Mouse (Mus musculus): ENCODE data around the gene Msrb3. TPM values are rescaled to one million over a fixed set of nuclear protein-coding genes. Genes with fewer than 3 reads are reported as not detected.

The Msrb3 gene
- polyA plus RNA-seq, 1 experiment from 2014 or later = 41.0 TPM

- H3K9me3 ChIP-seq (ENCODE audit: control insufficient read depth, low read length) = no peaks in the 10 kb centered on the region
- H3K9ac ChIP-seq (ENCODE audit: low read length) = peak overlapping the region; percentile 59
- H3K4me3 ChIP-seq (ENCODE audit: control insufficient read depth in 1 of 2, insufficient read depth in 1 of 2, low read depth in 1 of 2, low read length in 2 of 2) = peak overlapping the region; percentile 31 to 41
- H3K4me1 ChIP-seq (ENCODE audit: control insufficient read depth in 2 of 2, insufficient read depth in 2 of 2, low read length in 2 of 2) = peaks cover 9% of the 10 kb centered on the region in 2 experiments; a peak in 3 of 4 replicates
- H3K36me3 ChIP-seq (ENCODE audit: control insufficient read depth, insufficient read depth, low read length) = no peaks in the 10 kb centered on the region
- ATAC-seq (ENCODE audit: insufficient number of reproducible peaks, insufficient read depth, low FRiP score, low read depth) = peak; percentile 74
- H3K27ac ChIP-seq (replicated peaks in 1 of 2; ENCODE audit: control insufficient read depth in 1 of 2, insufficient read depth in 1 of 2, low read depth in 2 of 2, low read length in 2 of 2) = peak overlapping the region; percentile 58 to 71; a peak in 3 of 4 replicates
- H3K27me3 ChIP-seq (ENCODE audit: control insufficient read depth, insufficient read depth, low read length) = no peaks in the 10 kb centered on the region
- WGBS = 9% methylated on average over 18 of the region's 18 CpGs
- H3K4me2 ChIP-seq (ENCODE audit: low read length) = peak overlapping the region; percentile 70
These were observed 153.6 kb downstream of the Msrb3 start for GRCm38 (mm10) chr10:120745138-120745856.

- Histone ChIP-seq H3K27ac (replicated peaks in 1 of 2; ENCODE audit: control insufficient read depth in 1 of 2, insufficient read depth in 1 of 2, low read depth in 2 of 2, low read length in 2 of 2) (peak overlapping the region; percentile 58 to 71; a peak in 3 of 4 replicates), H3K27me3 (ENCODE audit: control insufficient read depth, insufficient read depth, low read length) (no peaks in the 10 kb centered on the region), H3K4me2 (ENCODE audit: low read length) (peak overlapping the region; percentile 70), H3K4me3 (ENCODE audit: control insufficient read depth in 1 of 2, insufficient read depth in 1 of 2, low read depth in 1 of 2, low read length in 2 of 2) (peak overlapping the region; percentile 31 to 41), H3K36me3 (ENCODE audit: control insufficient read depth, insufficient read depth, low read length) (no peaks in the 10 kb centered on the region), H3K9me3 (ENCODE audit: control insufficient read depth, low read length) (no peaks in the 10 kb centered on the region), H3K9ac (ENCODE audit: low read length) (peak overlapping the region; percentile 59), H3K4me1 (ENCODE audit: control insufficient read depth in 2 of 2, insufficient read depth in 2 of 2, low read length in 2 of 2) (peaks cover 9% of the 10 kb centered on the region in 2 experiments; a peak in 3 of 4 replicates)
- 12% methylated on average over 15 of the region's 15 CpGs for WGBS
- ATAC-seq (ENCODE audit: insufficient number of reproducible peaks, insufficient read depth, low FRiP score, low read depth) = no peak
These were observed 154.3 kb downstream of the Msrb3 start for GRCm38 (mm10) chr10:120744441-120745137.

- WGBS = 28% methylated on average over 14 of the region's 14 CpGs
- no peak for ATAC-seq (ENCODE audit: insufficient number of reproducible peaks, insufficient read depth, low FRiP score, low read depth)
- no peaks in the 10 kb centered on the region for H3K36me3 ChIP-seq (ENCODE audit: control insufficient read depth, insufficient read depth, low read length)
These were observed 162.3 kb downstream of the Msrb3 start for GRCm38 (mm10) chr10:120736508-120737069.

GRCm38 (mm10) chr10:120735722-120736507 lies 163.0 kb downstream of the Msrb3 start:
- WGBS = 9% methylated on average over 25 of the region's 25 CpGs
- Histone ChIP-seq H3K4me1 (ENCODE audit: control insufficient read depth in 2 of 2, insufficient read depth in 2 of 2, low read length in 2 of 2) (peaks cover 5 to 10% of the 10 kb centered on the region in 2 experiments; a peak in 2 of 4 replicates), H3K4me3 (ENCODE audit: control insufficient read depth in 1 of 2, insufficient read depth in 1 of 2, low read depth in 1 of 2, low read length in 2 of 2) (peak overlapping the region; percentile 33 to 35), H3K36me3 (ENCODE audit: control insufficient read depth, insufficient read depth, low read length) (no peaks in the 10 kb centered on the region), H3K4me2 (ENCODE audit: low read length) (peak overlapping the region; percentile 75), H3K27me3 (ENCODE audit: control insufficient read depth, insufficient read depth, low read length) (no peaks in the 10 kb centered on the region), H3K27ac (replicated peaks in 1 of 2; ENCODE audit: control insufficient read depth in 1 of 2, insufficient read depth in 1 of 2, low read depth in 2 of 2, low read length in 2 of 2) (no peak overlapping the region), H3K9ac (ENCODE audit: low read length) (peak overlapping the region; percentile 42), H3K9me3 (ENCODE audit: control insufficient read depth, low read length) (no peaks in the 10 kb centered on the region)
- no peak for ATAC-seq (ENCODE audit: insufficient number of reproducible peaks, insufficient read depth, low FRiP score, low read depth)

More at GRCm38 (mm10) chr10:120736508-120737069, 162.3 kb downstream of the Msrb3 start:
- no peaks in the 10 kb centered on the region for H3K27me3 ChIP-seq (ENCODE audit: control insufficient read depth, insufficient read depth, low read length)
- H3K4me1 ChIP-seq (ENCODE audit: control insufficient read depth in 2 of 2, insufficient read depth in 2 of 2, low read length in 2 of 2) = peaks cover 5 to 10% of the 10 kb centered on the region in 2 experiments; a peak in 2 of 4 replicates
- no peak overlapping the region for H3K27ac ChIP-seq (replicated peaks in 1 of 2; ENCODE audit: control insufficient read depth in 1 of 2, insufficient read depth in 1 of 2, low read depth in 2 of 2, low read length in 2 of 2)
- peak overlapping the region; percentile 75 for H3K4me2 ChIP-seq (ENCODE audit: low read length)
- H3K9ac ChIP-seq (ENCODE audit: low read length) = peak overlapping the region; percentile 42; the same call in 1 of the 2 replicates
- H3K9me3 ChIP-seq (ENCODE audit: control insufficient read depth, low read length) = no peaks in the 10 kb centered on the region
- peak overlapping the region; percentile 33 to 35 for H3K4me3 ChIP-seq (ENCODE audit: control insufficient read depth in 1 of 2, insufficient read depth in 1 of 2, low read depth in 1 of 2, low read length in 2 of 2)

GRCm38 (mm10) chr10:120734364-120734763 lies 164.5 kb downstream of the Msrb3 start:
- Histone ChIP-seq H3K9me3 (ENCODE audit: control insufficient read depth, low read length) (no peaks in the 10 kb centered on the region), H3K27ac (replicated peaks in 1 of 2; ENCODE audit: control insufficient read depth in 1 of 2, insufficient read depth in 1 of 2, low read depth in 2 of 2, low read length in 2 of 2) (no peak overlapping the region), H3K36me3 (ENCODE audit: control insufficient read depth, insufficient read depth, low read length) (no peaks in the 10 kb centered on the region), H3K9ac (ENCODE audit: low read length) (no peak overlapping the region), H3K4me1 (ENCODE audit: control insufficient read depth in 2 of 2, insufficient read depth in 2 of 2, low read length in 2 of 2) (peaks cover 5 to 10% of the 10 kb centered on the region in 2 experiments; a peak in 2 of 4 replicates), H3K27me3 (ENCODE audit: control insufficient read depth, insufficient read depth, low read length) (no peaks in the 10 kb centered on the region), H3K4me3 (ENCODE audit: control insufficient read depth in 1 of 2, insufficient read depth in 1 of 2, low read depth in 1 of 2, low read length in 2 of 2) (no peak overlapping the region), H3K4me2 (ENCODE audit: low read length) (no peak overlapping the region)
- WGBS = 94% methylated on average over 2 of the region's 2 CpGs
- no peak for ATAC-seq (ENCODE audit: insufficient number of reproducible peaks, insufficient read depth, low FRiP score, low read depth)

Other genes starting within 250 kb of the Msrb3 start
- gene Lemd3, start 80.2 kb upstream of the Msrb3 start, polyA plus RNA-seq (2014; fragmentation: Nextera tagmentation; extraction: Ambion mirVana) = 3.8 and 4.4 TPM in 2 replicates
- 11.6 and 13.2 TPM in 2 replicates for gene Wif1, start 134.9 kb upstream of the Msrb3 start, polyA plus RNA-seq (2014; fragmentation: Nextera tagmentation; extraction: Ambion mirVana)